Mouse (Mus musculus) lung, postnatal 36 days (tissue): ENCODE data around the gene Zfp324.

Source experiments
- DNase-seq: peaks from one replicate; pipeline ENCODE4 v3.0.0; 2022; ENCODE audit warnings: mixed read lengths

Gene Zfp324

GRCm38 (mm10) chr7:12970906-12971305 is 5.3 kb downstream of the Zfp324 start:
- DNase-seq, result no peak

- peak; percentile 100 for DNase-seq
Measured at GRCm38 (mm10) chr7:12977682-12978389, 12.2 kb downstream of the Zfp324 start, which contains the start of gene Zfp446. Gene Zfp446, plus strand, starts transcription at chr7:12977848.

GRCm38 (mm10) chr7:12978931-12979722 is 13.5 kb downstream of the Zfp324 start:
- no peak for DNase-seq

- peak; percentile 44 for DNase-seq
Measured at GRCm38 (mm10) chr7:12979776-12980175, 14.1 kb downstream of the Zfp324 start.

DNA sequence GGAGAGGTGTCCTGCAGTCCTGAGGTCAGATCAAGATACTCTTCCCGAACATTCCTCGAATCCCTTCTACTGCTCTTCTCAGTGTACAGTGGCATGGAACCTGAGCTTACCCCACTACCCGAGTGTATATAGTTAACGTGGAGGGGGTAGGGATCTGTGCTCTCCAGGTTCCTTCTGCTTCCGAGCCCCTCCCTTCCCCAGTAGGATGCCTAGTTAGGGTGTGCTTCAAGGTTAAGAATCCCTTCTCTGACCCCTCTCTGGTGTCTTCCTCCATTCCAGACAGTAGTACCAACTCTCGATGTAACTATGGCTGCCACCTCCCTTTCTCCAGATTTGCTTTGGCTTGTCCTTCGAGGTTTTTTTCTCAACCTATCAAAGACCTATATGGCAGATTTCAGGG is 14.7 kb downstream of the Zfp324 start:
- DNase-seq, result no peak

DNA sequence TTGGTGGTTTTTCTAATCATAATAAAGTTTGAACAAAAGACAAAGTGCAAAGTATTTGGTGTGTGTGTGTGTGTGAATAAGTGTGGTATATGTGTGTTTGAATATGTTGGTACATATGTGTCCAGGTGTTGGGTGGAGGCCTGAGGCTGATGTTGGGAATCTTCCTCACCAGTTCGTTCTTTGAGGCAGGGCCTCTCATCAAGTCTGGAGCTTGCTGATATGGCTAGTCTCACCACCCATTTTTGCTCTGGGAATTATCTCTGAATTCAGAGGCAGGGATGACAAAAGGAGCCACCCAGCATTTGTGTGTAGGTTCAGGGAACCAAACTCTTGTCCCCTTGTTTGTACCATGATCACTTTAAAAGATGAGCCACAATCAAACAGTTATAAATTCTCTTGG is 20.1 kb downstream of the Zfp324 start:
- no peak for DNase-seq

DNA sequence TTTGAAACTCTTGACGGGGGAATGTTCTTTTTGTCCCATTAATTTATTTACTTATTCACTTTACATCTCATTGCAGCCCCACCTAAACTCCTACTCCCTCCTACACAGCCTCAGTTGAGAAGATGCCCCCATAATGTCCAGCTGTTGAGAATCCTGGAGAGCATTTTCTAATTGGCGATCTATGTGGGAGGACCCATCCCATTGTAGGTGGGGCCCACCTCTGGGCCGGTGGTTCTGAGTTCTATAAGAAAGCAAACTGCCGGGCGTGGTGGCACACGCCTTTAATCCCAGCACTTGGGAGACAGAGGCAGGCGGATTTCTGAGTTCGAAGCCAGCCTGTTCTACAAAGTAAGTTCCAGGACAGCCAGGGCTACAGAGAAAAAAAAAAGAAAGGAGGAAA is 21.3 kb downstream of the Zfp324 start:
- no peak for DNase-seq

GRCm38 (mm10) chr7:12987409-12988189 is 22.0 kb downstream of the Zfp324 start:
- DNase-seq, result no peak

DNA sequence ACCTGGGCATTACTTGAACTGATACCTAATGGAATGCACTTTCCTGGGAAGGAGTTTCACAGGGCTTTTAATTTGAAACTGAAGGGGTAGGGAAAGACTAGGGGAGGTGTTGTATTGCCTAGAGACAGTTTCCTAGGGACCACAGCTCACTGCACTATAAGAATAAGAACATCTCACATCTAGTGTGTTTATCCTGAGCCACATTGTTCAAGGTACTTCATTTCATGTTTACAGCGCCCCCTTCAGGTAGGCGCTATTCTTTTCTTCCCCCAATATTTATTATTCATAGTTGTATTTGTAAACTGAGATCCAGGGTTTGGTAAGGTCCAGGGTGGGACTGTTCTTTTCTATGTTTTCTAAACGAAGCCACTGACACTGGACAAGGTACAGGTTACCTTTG is 26.6 kb downstream of the Zfp324 start:
- peak; percentile 71 for DNase-seq

- DNase-seq, result no peak
Measured at GRCm38 (mm10) chr7:12993148-12993547, 27.5 kb downstream of the Zfp324 start.

GRCm38 (mm10) chr7:12995862-12996261 is 30.2 kb downstream of the Zfp324 start:
- DNase-seq, result no peak

- no peak for DNase-seq
Measured at GRCm38 (mm10) chr7:12997230-12997629, 31.6 kb downstream of the Zfp324 start.

DNA sequence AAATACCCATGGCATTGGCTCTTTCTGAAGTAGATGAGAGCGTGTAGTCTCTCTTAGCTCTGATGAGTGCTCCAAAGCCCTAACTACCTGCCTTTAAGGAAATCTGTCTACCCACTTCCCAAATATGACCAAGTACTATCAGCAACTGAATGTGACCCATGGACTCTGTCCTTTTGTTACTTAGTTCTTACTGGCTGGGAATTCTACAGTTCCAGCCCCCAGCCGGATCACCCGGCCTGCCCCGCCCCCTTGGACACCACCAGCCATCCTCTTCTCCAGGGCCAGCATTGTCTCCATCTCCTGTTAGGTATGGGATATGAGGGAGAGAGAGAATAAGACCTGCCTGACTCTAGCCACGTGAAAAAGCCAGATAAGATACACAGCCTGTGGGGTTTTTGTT is 32.4 kb downstream of the Zfp324 start, which contains the start of gene Slc27a5:
Gene Slc27a5, minus strand, starts transcription at position 140 of the 400 bp plus-strand sequence.
- no peak for DNase-seq

DNA sequence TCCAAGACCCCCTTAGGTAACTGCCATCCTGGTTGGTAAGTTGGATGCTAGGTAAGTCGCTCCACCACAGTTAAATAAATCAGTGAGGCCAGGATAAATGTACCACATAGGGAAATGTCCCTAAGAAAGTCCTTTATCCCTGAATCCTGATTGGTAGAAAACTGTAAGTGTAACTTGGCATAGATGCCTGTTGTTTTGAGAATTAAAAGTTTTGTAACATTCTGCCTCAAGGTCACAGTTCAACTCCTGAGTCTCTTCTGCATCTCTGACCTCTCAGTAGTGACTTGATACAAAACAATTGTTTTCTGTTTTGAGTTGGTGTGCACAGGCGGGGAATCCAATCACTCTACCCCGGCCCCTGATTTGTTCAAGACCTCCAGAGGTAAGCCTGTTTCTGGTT is 33.2 kb downstream of the Zfp324 start, which contains the start of gene Trim28:
Gene Trim28, plus strand, starts transcription at position 264 of the 400 bp plus-strand sequence.
- DNase-seq, result no peak

DNA sequence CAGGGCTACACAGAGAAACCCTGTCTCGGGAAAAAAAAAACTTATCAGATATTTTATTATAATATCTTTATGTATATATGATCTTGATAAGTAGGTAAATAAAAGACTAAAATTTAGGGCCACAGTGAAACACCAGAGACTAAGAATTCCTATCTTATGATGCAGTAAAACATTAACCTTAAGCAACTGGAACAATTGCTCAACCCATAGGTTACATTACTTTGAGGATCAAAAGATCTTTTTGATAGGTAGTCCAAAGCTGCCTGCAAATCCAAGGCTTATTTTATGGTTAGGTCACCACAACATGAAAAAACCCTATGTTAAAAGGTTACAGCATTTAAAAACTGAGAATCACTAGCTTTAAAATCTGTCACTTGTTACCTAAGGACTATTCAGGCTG is 35.9 kb downstream of the Zfp324 start:
- no peak for DNase-seq

GRCm38 (mm10) chr7:13003380-13003779 is 37.7 kb downstream of the Zfp324 start:
- no peak for DNase-seq

DNA sequence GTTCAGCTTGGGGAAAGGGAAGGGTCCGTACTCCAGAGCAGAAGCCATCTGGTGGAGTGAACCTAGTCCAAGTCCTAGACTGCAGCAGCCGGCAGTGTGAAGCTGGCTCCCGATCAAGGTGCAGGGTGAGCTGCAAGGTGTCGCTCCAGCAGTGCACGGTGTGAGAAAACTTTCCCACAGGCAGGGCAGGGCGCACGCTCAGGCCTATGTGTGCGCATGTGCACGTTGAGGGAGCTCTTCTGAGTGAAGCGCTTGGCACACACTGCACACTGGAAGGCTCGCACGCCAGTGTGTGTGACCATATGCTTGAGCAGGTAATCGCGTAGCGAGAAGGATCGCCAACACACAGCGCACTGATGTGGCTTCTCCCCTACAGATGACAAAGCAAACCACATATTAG is 40.4 kb downstream of the Zfp324 start:
- no peak for DNase-seq

GRCm38 (mm10) chr7:13006531-13006930 is 40.9 kb downstream of the Zfp324 start:
- DNase-seq, result no peak

- DNase-seq, result no peak
Measured at GRCm38 (mm10) chr7:13007341-13008092, 41.9 kb downstream of the Zfp324 start.

DNA sequence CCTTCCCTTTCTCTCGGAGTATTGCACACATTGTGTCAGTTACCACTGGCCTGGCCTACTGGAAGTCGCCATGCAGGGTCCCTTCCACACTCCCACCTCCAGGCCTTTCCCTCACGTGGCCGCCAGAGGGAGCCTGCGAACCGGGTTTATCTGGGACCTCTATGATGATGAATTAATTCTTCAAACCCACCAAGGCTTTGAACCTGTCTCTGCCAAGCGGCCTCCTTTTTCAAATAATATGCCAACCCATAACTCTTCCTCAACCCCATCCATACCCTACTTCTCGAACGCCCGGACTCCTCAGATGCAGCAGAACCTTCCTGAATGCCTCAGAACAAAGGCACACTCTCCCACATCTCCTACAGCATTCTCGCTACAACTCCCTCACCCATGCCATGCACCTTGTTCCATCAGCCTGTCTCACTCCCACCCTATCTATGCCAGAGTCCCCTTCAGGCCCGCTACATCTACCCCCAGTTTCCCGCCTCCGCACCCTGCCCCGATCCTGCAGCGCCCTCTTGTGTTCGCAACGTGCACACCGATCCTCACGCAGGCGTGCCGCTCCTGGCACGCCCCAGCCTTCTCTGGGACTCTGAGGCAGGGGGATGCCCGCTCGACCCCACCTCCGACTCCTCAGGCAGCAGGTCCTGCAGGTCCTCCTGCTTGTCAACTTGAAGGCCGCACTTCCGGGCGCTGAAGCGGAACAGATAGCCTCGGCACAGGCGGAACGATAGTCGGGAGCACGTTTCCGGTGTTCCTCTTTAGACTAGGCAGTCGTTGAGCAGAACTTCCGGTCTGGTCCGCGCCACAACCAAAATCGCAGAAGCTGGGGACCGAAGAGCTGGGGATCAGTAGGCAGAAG is 43.7 kb downstream of the Zfp324 start:
- peak; percentile 96 for DNase-seq
